Mouse (Mus musculus): ENCODE results near the gene Selenom. TPM values are rescaled to one million over a fixed set of nuclear protein-coding genes. Genes with fewer than 3 reads are reported as not detected.

Selenom gene
- polyA plus RNA-seq, 1 experiment, result 13.8 TPM

DNA sequence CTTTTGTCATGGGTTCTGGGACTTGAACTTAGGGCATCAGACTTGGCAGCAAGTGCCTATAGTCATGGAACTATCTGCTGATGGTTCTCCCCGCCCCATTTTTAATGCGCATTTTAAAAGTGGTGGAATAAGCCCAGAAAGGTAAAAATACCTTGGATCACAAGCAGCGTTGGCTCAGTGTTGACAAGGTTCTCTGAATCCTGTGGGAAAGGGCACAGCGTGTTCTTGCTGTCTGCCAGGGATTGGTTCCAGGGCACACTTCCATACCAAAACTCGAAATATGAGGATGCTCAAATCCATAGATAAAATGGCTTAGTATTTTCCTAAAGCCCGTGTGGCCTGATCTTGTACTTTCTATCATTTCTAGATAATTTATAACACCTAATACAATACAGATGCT, 1.2 kb upstream of the Selenom start:
- Histone ChIP-seq H3K4me1 (ENCODE audit: control insufficient read depth, insufficient read depth, low read length) (peaks cover 23% of the 10 kb centered on the region), H3K27ac (ENCODE audit: control insufficient read depth, insufficient read depth, low read depth, low read length) (no peak overlapping the region), H3K27me3 (ENCODE audit: control insufficient read depth, insufficient read depth, low read length) (peaks cover 2% of the 10 kb centered on the region; the same call in 1 of the 2 replicates), H3K36me3 (ENCODE audit: control insufficient read depth, insufficient read depth, low read length) (no peaks in the 10 kb centered on the region), H3K4me3 (ENCODE audit: control insufficient read depth, low read depth, low read length) (no peak overlapping the region)
- no peak for TF ChIP-seq CTCF (IDR thresholded peaks at IDR 0.05; ENCODE audit: control insufficient read depth, insufficient read depth, insufficient replicate concordance, low read depth, low read length)

DNA sequence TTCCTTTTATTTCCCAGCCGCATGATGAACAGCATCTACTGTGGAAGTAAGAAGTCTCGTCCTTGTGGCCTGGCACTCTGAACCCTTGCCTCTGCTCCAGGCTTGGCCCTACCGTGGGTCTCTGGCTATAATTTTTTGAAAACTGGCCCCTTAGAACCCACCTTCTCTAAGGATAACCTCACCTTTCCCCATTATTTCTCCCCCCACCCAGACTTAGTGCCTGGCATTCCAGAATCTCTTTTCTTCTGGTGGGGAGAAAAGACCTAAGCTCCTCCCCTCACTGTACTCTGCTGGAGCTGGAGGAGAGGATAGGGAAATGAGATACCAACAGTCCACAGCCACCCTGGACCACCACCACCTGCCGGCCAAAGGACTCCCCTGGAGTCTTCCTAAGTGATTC, 732 bp downstream of the Selenom start:
- Histone ChIP-seq H3K36me3 (ENCODE audit: control insufficient read depth, insufficient read depth, low read length) (no peaks in the 10 kb centered on the region), H3K27me3 (ENCODE audit: control insufficient read depth, insufficient read depth, low read length) (peaks cover 2% of the 10 kb centered on the region; the same call in 1 of the 2 replicates), H3K4me1 (ENCODE audit: control insufficient read depth, insufficient read depth, low read length) (peaks cover 24% of the 10 kb centered on the region), H3K4me3 (ENCODE audit: control insufficient read depth, low read depth, low read length) (peak overlapping the region; percentile 86), H3K27ac (ENCODE audit: control insufficient read depth, insufficient read depth, low read depth, low read length) (no peak overlapping the region)
- no peak for TF ChIP-seq CTCF (IDR thresholded peaks at IDR 0.05; ENCODE audit: control insufficient read depth, insufficient read depth, insufficient replicate concordance, low read depth, low read length)
- TF ChIP-seq POLR2A (IDR thresholded peaks at IDR 0.05; ENCODE audit: control insufficient read depth, low read depth, low read length), result no peak

DNA sequence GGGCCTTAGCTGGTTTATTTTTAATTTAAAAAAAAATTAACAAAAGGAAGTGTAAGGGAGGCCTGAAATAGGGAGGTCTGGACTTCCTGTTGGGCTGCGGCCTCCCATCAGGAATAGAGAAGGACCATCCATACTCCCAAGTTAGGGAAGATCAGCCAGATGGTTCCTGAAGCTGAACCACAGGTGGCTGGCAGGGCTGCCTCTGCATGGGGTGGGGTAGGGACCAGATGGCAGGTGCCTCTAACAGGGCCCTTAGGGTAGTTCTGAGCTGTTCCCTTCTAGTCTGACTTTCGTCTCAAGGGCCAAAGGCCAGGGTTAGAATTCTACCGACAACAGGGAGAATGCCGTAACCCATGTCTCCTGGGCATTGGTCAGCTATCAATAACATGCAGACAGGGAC, 1.2 kb downstream of the Selenom start:
- H3K27ac ChIP-seq (ENCODE audit: control insufficient read depth, insufficient read depth, low read depth, low read length), result no peak overlapping the region
- H3K36me3 ChIP-seq (ENCODE audit: control insufficient read depth, insufficient read depth, low read length), result no peaks in the 10 kb centered on the region
- no peak overlapping the region for H3K4me3 ChIP-seq (ENCODE audit: control insufficient read depth, low read depth, low read length)
- TF ChIP-seq CTCF (IDR thresholded peaks at IDR 0.05; ENCODE audit: control insufficient read depth, insufficient read depth, insufficient replicate concordance, low read depth, low read length) (no peak), POLR2A (IDR thresholded peaks at IDR 0.05; ENCODE audit: control insufficient read depth, low read depth, low read length) (no peak)
- peaks cover 2% of the 10 kb centered on the region; the same call in 1 of the 2 replicates for H3K27me3 ChIP-seq (ENCODE audit: control insufficient read depth, insufficient read depth, low read length)
- peaks cover 24% of the 10 kb centered on the region for H3K4me1 ChIP-seq (ENCODE audit: control insufficient read depth, insufficient read depth, low read length)

DNA sequence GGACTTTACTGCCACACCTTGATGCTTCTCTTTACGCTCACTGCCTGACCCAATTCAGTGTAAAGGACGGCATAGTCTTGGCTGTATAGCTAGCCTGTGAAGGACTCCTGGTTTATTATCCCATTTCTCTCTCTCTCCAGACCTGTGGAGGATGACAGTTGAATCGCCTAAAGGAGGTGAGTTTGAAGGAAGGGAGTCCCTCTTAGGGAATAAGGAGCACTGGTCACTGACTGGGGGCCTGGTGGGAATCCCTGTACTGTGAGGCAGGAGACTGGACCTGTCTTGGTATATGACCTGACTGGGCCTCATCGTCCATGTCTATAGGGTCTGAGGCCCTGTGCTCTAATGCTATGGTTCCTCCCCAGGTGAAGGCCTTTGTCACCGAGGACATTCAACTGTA, 1.6 kb downstream of the Selenom start:
- H3K4me1 ChIP-seq (ENCODE audit: control insufficient read depth, insufficient read depth, low read length), result peaks cover 26% of the 10 kb centered on the region
- H3K36me3 ChIP-seq (ENCODE audit: control insufficient read depth, insufficient read depth, low read length), result no peaks in the 10 kb centered on the region
- H3K4me3 ChIP-seq (ENCODE audit: control insufficient read depth, low read depth, low read length), result no peak overlapping the region
- H3K27me3 ChIP-seq (ENCODE audit: control insufficient read depth, insufficient read depth, low read length), result peaks cover 2% of the 10 kb centered on the region; the same call in 1 of the 2 replicates
- TF ChIP-seq POLR2A (IDR thresholded peaks at IDR 0.05; ENCODE audit: control insufficient read depth, low read depth, low read length) (no peak), CTCF (IDR thresholded peaks at IDR 0.05; ENCODE audit: control insufficient read depth, insufficient read depth, insufficient replicate concordance, low read depth, low read length) (no peak)
- no peak overlapping the region for H3K27ac ChIP-seq (ENCODE audit: control insufficient read depth, insufficient read depth, low read depth, low read length)

DNA sequence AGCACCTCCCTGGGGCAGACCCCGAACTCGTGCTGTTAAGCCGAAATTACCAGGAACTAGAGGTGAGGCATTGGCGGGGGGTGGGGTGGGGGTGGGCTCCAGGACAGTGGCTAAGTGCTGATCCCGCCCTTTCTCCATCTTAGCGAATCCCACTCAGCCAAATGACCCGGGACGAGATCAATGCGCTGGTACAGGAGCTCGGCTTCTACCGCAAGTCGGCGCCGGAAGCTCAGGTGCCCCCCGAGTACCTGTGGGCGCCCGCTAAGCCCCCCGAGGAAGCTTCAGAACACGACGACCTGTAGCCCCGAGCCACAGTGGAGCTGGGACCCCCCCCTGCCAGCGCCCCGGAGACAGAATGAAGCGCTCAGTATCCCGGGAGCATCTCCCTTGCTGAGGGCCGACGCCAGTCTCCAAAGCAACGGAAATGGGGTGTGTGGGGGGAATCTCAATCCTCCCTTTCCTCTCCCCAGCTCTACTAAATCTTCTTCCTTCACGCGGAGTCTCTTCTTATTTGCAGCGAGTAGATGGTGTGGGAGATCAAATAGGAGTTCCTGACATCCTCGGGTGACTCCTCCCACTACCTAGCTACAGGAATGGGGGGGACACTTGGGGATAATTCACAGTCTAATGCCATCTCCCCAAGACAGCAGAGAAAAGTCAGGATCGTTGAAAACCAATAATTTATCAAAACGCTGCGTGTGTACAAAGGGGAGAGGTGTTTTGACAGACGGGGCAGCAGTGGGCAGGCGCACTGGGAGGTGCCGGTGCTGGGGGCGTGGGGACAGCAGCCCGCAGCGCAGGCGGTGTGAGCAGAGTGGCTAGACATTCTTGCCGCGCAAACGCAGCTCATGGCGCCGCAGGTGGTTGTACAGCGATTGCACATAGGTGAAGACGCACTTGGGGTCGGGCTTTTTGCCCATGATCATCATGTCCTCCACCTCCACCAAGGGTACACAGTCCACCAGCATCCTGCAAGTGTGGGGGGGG, 2.7 kb downstream of the Selenom start:
- H3K4me1 ChIP-seq (ENCODE audit: control insufficient read depth, insufficient read depth, low read length), result peaks cover 32% of the 10 kb centered on the region
- no peaks in the 10 kb centered on the region for H3K36me3 ChIP-seq (ENCODE audit: control insufficient read depth, insufficient read depth, low read length)
- H3K27me3 ChIP-seq (ENCODE audit: control insufficient read depth, insufficient read depth, low read length), result peaks cover 2% of the 10 kb centered on the region; the same call in 1 of the 2 replicates
- peak overlapping the region; percentile 37 for H3K4me3 ChIP-seq (ENCODE audit: control insufficient read depth, low read depth, low read length)
- TF ChIP-seq CTCF (IDR thresholded peaks at IDR 0.05; ENCODE audit: control insufficient read depth, insufficient read depth, insufficient replicate concordance, low read depth, low read length) (no peak), POLR2A (IDR thresholded peaks at IDR 0.05; ENCODE audit: control insufficient read depth, low read depth, low read length) (no peak)
- no peak overlapping the region for H3K27ac ChIP-seq (ENCODE audit: control insufficient read depth, insufficient read depth, low read depth, low read length)

DNA sequence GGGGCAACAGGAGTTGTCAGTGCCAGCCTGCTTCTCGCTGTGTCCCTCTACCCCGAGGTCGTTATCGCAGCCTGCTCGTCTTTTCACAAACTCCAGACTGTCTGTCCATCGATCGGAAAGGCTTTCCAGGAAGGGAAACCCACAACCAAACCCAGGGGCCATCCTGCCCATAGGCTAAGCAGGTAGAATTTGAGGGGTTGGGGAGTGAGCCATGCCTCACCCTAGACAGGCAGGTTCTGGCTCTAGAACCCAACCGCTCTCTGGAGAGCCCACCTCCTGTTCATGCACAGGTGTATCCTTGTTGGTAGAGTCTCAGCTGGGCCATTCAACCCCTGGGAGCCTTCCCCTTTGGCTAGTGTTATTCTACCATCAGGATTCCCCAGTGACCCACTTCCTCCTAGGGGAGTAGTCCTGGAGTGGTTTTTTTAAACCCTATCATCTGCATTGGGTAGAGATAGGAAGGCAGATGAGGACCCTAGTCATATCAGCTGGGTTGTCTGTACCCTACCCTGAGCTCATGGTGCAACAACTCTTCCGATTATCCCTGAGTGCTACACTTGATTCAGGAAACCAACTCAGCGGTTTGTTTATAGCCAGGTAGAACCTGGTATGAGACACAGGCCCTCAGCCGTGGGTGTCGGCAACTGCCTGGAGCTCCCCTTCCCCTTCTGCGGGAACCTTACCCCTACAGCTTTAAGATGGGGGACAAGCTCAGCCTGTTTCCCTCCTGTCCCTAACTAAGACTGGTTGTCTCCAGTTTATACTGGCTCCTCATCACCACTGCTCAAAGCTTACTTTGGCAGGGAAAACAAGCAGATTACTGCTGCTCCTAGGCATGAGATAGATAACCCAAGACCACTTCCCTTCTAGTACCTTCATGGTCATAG, 3.6 kb downstream of the Selenom start:
- no peaks in the 10 kb centered on the region for H3K36me3 ChIP-seq (ENCODE audit: control insufficient read depth, insufficient read depth, low read length)
- TF ChIP-seq CTCF (IDR thresholded peaks at IDR 0.05; ENCODE audit: control insufficient read depth, insufficient read depth, insufficient replicate concordance, low read depth, low read length) (no peak), POLR2A (IDR thresholded peaks at IDR 0.05; ENCODE audit: control insufficient read depth, low read depth, low read length) (no peak)
- no peak overlapping the region for H3K4me3 ChIP-seq (ENCODE audit: control insufficient read depth, low read depth, low read length)
- peaks cover 32% of the 10 kb centered on the region for H3K4me1 ChIP-seq (ENCODE audit: control insufficient read depth, insufficient read depth, low read length)
- H3K27ac ChIP-seq (ENCODE audit: control insufficient read depth, insufficient read depth, low read depth, low read length), result no peak overlapping the region
- peaks cover 2% of the 10 kb centered on the region; the same call in 1 of the 2 replicates for H3K27me3 ChIP-seq (ENCODE audit: control insufficient read depth, insufficient read depth, low read length)

Data from testis, adult 2 months (tissue).